Mouse (Mus musculus) cerebellum, adult 2 months (tissue): ENCODE measurements around the gene F7.

Experiments used
- CTCF ChIP-seq: fragments of 200-500 bp; IDR thresholded peaks from 2 replicates; pipeline ENCODE4 v1.5.1; 2011; ENCODE audit warnings: low read depth, mild to moderate bottlenecking, control low read depth, low read length, moderate library complexity, borderline replicate concordance; ENCODE audit not compliant: insufficient read depth
- POLR2A ChIP-seq: fragments of 200-500 bp; IDR thresholded peaks from 2 replicates; pipeline ENCODE4 v1.6.1; 2011; ENCODE audit warnings: low read length, control low read depth, borderline replicate concordance; ENCODE audit not compliant: insufficient read depth

DNA sequence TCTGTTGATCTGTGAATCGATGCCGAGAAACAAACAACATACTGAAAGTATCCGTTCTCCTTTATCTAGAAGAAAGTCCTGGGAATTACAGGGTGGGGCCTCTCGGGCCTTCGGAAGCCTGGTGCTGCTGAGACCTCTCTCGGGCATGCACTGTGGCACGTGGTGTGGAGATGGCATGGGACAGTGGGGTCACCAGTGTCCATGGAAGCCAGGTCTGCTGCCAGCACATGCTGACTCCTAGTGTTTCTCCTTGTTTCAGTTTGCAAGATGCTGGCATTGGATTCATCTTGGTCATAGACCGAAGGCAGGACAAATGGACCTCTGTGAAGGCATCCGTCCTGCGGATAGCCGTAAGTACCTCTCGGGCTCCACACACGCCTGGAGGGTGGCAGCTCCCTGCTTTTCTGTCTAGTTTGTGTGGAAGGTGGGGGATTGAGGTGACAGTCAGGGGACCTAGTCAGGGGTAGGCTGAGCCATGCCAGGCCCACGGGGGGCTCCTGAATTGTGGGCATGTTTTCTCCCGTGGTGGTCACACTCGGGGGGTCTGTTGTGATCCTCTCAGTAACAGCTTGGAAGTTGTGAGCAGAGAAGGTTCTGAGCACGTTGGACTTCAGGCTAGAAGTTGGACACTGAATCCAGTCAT is 41.1 kb upstream of the F7 start:
- no peak for TF ChIP-seq CTCF
- TF ChIP-seq POLR2A: no peak
